ENCODE assay signal across 8 mouse cellular contexts in genomic region chrX:60403764-60404667, GRCm38 (mm10).
A peak's percentile ranks its signal among the peaks of the same experiment; 100 is the strongest.
DNase-seq lines count a peak whose midpoint lies in the region; ATAC-seq and TF ChIP-seq lines count a peak whose summit lies in the region.

No protein-coding gene starts in this region.

- no peak for TF ChIP-seq CTCF in intestine, postnatal 0 days (IDR thresholded peaks at IDR 0.05; ENCODE audit: low read depth)

- no peaks in the 10 kb centered on the region for H3K4me1 ChIP-seq in intestine, postnatal 0 days (replicated peaks; ENCODE audit: control insufficient read depth, insufficient read depth, low read length)
- H3K4me1 ChIP-seq in limb, embryonic 14.5 days (ENCODE audit: control insufficient read depth, insufficient read depth, low read length): no peaks in the 10 kb centered on the region
- H3K4me1 ChIP-seq in midbrain, embryonic 16.5 days (ENCODE audit: control insufficient read depth, insufficient read depth, low read length): 0 out of 2 replicates have a peak, but pooled peaks cover 3% of the 10 kb centered on the region

- no peaks in the 10 kb centered on the region for H3K9me3 ChIP-seq in intestine, postnatal 0 days (ENCODE audit: control insufficient read depth)
- no peaks in the 10 kb centered on the region for H3K9me3 ChIP-seq in limb, embryonic 14.5 days (ENCODE audit: control insufficient read depth, low read length)
- H3K9me3 ChIP-seq in midbrain, embryonic 16.5 days (replicated peaks; ENCODE audit: control insufficient read depth, low read length, poor library complexity, severe bottlenecking): no peaks in the 10 kb centered on the region; the same call in 1 of the 2 replicates

- H3K27ac ChIP-seq in intestine, postnatal 0 days (ENCODE audit: low read depth, low read length): peak overlapping the region; percentile 96
- peak overlapping the region; percentile 96 for H3K27ac ChIP-seq in limb, embryonic 14.5 days (replicated peaks; ENCODE audit: low read depth, low read length)
- H3K27ac ChIP-seq in midbrain, embryonic 16.5 days (ENCODE audit: low read length): peak overlapping the region; percentile 89

- no peaks in the 10 kb centered on the region for H3K36me3 ChIP-seq in intestine, postnatal 0 days (ENCODE audit: control insufficient read depth, insufficient read depth)
- no peaks in the 10 kb centered on the region for H3K36me3 ChIP-seq in limb, embryonic 14.5 days (ENCODE audit: control insufficient read depth, insufficient read depth, low read length)
- H3K36me3 ChIP-seq in midbrain, embryonic 16.5 days (ENCODE audit: control insufficient read depth, insufficient read depth, low read length): no peaks in the 10 kb centered on the region

- peak; percentile 63; the same call in 1 of the 2 replicates for TF ChIP-seq POLR2A in limb, embryonic 14.5 days (IDR thresholded peaks at IDR 0.05; ENCODE audit: borderline replicate concordance, extremely low read depth, insufficient read depth, insufficient read length)

- H3K4me2 ChIP-seq in intestine, postnatal 0 days (replicated peaks; ENCODE audit: low read depth): peak overlapping the region; percentile 78
- peak overlapping the region; percentile 59 for H3K4me2 ChIP-seq in limb, embryonic 14.5 days (replicated peaks; ENCODE audit: low read depth, low read length, severe bottlenecking)
- peak overlapping the region; percentile 67 for H3K4me2 ChIP-seq in midbrain, embryonic 16.5 days (ENCODE audit: low read length)

- 19% methylated on average over 73 of the region's 126 CpGs for WGBS in intestine, postnatal 0 days
- WGBS in limb, embryonic 14.5 days: 19% methylated on average over 22 of the region's 126 CpGs
- 20% methylated on average over 47 of the region's 126 CpGs for WGBS in midbrain, embryonic 16.5 days

- H3K4me3 ChIP-seq in intestine, postnatal 0 days (ENCODE audit: low read depth, low read length): peak overlapping the region; percentile 58
- peak overlapping the region; percentile 59 for H3K4me3 ChIP-seq in limb, embryonic 14.5 days (replicated peaks; ENCODE audit: low read length)
- H3K4me3 ChIP-seq in midbrain, embryonic 16.5 days (ENCODE audit: low read depth, low read length): peak overlapping the region; percentile 67

- ATAC-seq in intestine, postnatal 0 days: peak; percentile 83
- ATAC-seq in limb, embryonic 14.5 days (ENCODE audit: low FRiP score, low read depth): peak; percentile 81
- ATAC-seq in midbrain, embryonic 16.5 days: peak; percentile 83

- DNase-seq in layer of hippocampus, adult 11-12 months (ENCODE audit: low spot score): peak; percentile 40
- DNase-seq in layer of hippocampus, adult 9-10 months (ENCODE audit: low spot score): no peak
- DNase-seq in embryo, embryonic 11.5 days (ENCODE audit: low read depth, low spot score): peak; percentile 35
- DNase-seq in gastrocnemius, postnatal 4 days (ENCODE audit: low spot score in 2 of 2): peak; percentile 50 to 68
- peak; percentile 25 for DNase-seq in limb, embryonic 14.5 days (ENCODE audit: low spot score)
- DNase-seq in spleen, postnatal 14 days (ENCODE audit: low spot score in 2 of 2): peak; percentile 44 to 57

- H3K27me3 ChIP-seq in intestine, postnatal 0 days (replicated peaks; ENCODE audit: control insufficient read depth, insufficient read depth, low read length): no peaks in the 10 kb centered on the region
- no peaks in the 10 kb centered on the region for H3K27me3 ChIP-seq in limb, embryonic 14.5 days (ENCODE audit: control insufficient read depth, insufficient read depth, low read length)
- H3K27me3 ChIP-seq in midbrain, embryonic 16.5 days (ENCODE audit: control insufficient read depth, insufficient read depth, low read depth, low read length): no peaks in the 10 kb centered on the region

- H3K9ac ChIP-seq in intestine, postnatal 0 days (ENCODE audit: low read depth, low read length): peak overlapping the region; percentile 83
- H3K9ac ChIP-seq in limb, embryonic 14.5 days (ENCODE audit: low read depth, low read length, severe bottlenecking): peak overlapping the region; percentile 91
- H3K9ac ChIP-seq in midbrain, embryonic 16.5 days (ENCODE audit: low read depth, low read length): peak overlapping the region; percentile 88
